Mouse (Mus musculus) ES-Bruce4 (cell line): Measurements from ENCODE around the gene Irx4. TPM values are rescaled to one million over a fixed set of nuclear protein-coding genes. Genes with fewer than 3 reads are reported as not detected.

Experiments used
- H3K27ac ChIP-seq: 2 replicates; pipeline ENCODE4 v1.5.1; 2012; ENCODE audit warnings: low read length, inconsistent platforms; ENCODE audit not compliant: insufficient read depth
- H3K27me3 ChIP-seq: 2 replicates; pipeline ENCODE4 v1.6.1; 2012; ENCODE audit warnings: mild to moderate bottlenecking, low read length, inconsistent platforms; ENCODE audit not compliant: control insufficient read depth, poor library complexity, insufficient read depth, severe bottlenecking
- H3K36me3 ChIP-seq: 2 replicates; pipeline ENCODE4 v1.6.1; 2012; ENCODE audit warnings: inconsistent platforms, mild to moderate bottlenecking, low read length, moderate library complexity; ENCODE audit not compliant: control insufficient read depth, poor library complexity, insufficient read depth, severe bottlenecking
- H3K4me1 ChIP-seq: one replicate; pipeline ENCODE4 v1.8.1; 2011; ENCODE audit warnings: low read length; ENCODE audit not compliant: control insufficient read depth, insufficient read depth
- H3K4me3 ChIP-seq: 2 replicates; pipeline ENCODE4 v1.5.1; 2011; ENCODE audit warnings: low read depth, mild to moderate bottlenecking, low read length
- H3K9ac ChIP-seq: 2 replicates; pipeline ENCODE4 v1.6.1; 2012; ENCODE audit warnings: low read depth, mild to moderate bottlenecking, inconsistent platforms; ENCODE audit not compliant: poor library complexity, severe bottlenecking
- H3K9me3 ChIP-seq: replicated peaks from 2 replicates; pipeline ENCODE4 v1.6.1; 2012; ENCODE audit warnings: mild to moderate bottlenecking, low read length, inconsistent platforms; ENCODE audit not compliant: control insufficient read depth, poor library complexity, insufficient read depth, severe bottlenecking
- CTCF ChIP-seq: IDR thresholded peaks from one replicate; pipeline ENCODE4 v1.8.1; 2011; ENCODE audit warnings: low read depth, low read length
- EP300 ChIP-seq: IDR thresholded peaks from 2 replicates; pipeline ENCODE4 v1.6.1; 2011; ENCODE audit warnings: low read depth, low read length; ENCODE audit not compliant: insufficient read depth
- POLR2A ChIP-seq: IDR thresholded peaks from one replicate; pipeline ENCODE4 v1.8.1; 2011; ENCODE audit warnings: low read length; ENCODE audit not compliant: insufficient read depth
- polyA plus RNA-seq: library from polyadenylated mRNA; stranded (reverse); fragments of >200 nt; gene quantifications from 2 replicates; pipeline ENCODE4 v1.2.4, GENCODE M21; 2011; ENCODE audit warnings: low read depth; ENCODE audit not compliant: missing spikeins, insufficient read depth, insufficient read length

Gene Irx4
- polyA plus RNA-seq, 1 experiment, result 0.49 TPM

DNA sequence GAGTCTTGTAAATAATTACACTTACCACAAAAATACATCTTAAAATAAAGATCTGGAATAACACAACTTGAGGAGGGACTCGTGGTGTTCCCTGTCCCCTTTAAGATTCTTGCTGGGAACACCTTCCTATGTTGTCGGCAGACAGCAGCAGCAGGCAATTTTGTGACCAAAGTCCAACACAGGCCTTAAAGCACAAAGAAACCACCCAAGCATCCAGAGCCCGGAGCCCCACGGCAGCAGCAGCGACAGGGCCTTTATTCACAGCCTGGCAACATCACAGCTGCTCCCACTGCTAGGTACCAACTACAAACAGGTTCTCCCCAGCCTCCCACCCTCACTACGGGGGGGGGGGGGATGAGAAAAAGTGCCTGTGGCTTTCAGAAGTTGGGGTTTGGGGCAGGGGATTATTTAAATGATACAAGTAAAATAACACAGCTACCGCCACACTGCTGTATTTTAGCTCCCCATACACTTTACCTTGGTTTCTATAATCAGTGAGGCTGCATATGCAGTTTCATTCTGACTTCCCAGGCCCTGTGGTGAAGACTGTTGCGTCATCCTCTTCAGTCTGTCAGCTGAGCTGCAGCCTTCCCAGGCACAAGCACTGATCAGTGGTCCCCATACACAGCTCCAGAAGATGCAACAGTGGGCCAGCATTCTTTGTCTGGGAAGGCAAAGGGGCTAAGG is 45.3 kb downstream of the Irx4 start:
- Histone ChIP-seq H3K27me3 (no peaks in the 10 kb centered on the region; the same call in 1 of the 2 replicates), H3K4me1 (no peaks in the 10 kb centered on the region), H3K27ac (no peak overlapping the region), H3K4me3 (no peak overlapping the region), H3K9ac (no peak overlapping the region), H3K36me3 (no peaks in the 10 kb centered on the region), H3K9me3 (no peaks in the 10 kb centered on the region)
- TF ChIP-seq CTCF (no peak), POLR2A (no peak)

DNA sequence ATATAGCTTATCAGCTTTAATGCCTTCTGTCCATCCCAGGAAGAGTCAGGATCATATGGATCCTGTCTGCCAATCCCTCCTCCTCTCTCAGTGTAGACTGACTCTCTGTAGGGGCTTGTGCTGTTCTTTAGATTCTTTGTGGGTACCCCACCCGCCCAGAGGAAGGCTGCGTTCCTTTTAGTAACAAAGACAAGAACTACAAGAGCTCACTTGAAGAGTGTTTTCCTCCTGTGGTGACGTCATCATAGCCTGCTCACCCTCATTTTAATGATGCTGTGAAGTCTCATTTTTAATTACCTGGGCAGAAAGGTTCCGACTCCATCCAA is 45.8 kb downstream of the Irx4 start:
- Histone ChIP-seq H3K9me3 (no peaks in the 10 kb centered on the region), H3K36me3 (no peaks in the 10 kb centered on the region), H3K9ac (no peak overlapping the region), H3K4me1 (no peaks in the 10 kb centered on the region), H3K27me3 (no peaks in the 10 kb centered on the region; the same call in 1 of the 2 replicates), H3K4me3 (no peak overlapping the region), H3K27ac (no peak overlapping the region)
- TF ChIP-seq EP300, result no peak
- no peak for TF ChIP-seq POLR2A
- TF ChIP-seq CTCF, result no peak

DNA sequence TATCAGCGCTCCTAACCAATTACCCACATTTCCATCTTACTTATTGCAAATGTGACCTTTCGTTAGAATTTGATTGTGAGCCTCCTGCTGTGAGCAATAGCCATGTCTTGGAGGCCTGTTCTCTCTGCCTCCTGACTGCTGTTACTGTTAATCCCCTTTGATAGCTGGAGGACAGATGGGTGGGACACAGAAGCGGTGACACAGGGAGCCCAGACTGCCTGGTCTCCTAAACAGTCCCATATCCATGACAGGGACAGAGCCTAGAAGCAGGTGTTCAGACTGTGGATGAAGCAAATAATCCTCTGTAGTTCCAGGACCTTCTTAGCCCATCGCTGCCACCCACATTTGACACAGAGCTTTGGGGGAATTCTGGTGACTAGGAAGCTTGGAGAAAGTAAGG is 46.2 kb downstream of the Irx4 start:
- Histone ChIP-seq H3K27ac (no peak overlapping the region), H3K4me1 (no peaks in the 10 kb centered on the region), H3K9ac (no peak overlapping the region), H3K4me3 (no peak overlapping the region), H3K27me3 (no peaks in the 10 kb centered on the region; the same call in 1 of the 2 replicates), H3K36me3 (no peaks in the 10 kb centered on the region), H3K9me3 (no peaks in the 10 kb centered on the region)
- TF ChIP-seq POLR2A, result no peak

DNA sequence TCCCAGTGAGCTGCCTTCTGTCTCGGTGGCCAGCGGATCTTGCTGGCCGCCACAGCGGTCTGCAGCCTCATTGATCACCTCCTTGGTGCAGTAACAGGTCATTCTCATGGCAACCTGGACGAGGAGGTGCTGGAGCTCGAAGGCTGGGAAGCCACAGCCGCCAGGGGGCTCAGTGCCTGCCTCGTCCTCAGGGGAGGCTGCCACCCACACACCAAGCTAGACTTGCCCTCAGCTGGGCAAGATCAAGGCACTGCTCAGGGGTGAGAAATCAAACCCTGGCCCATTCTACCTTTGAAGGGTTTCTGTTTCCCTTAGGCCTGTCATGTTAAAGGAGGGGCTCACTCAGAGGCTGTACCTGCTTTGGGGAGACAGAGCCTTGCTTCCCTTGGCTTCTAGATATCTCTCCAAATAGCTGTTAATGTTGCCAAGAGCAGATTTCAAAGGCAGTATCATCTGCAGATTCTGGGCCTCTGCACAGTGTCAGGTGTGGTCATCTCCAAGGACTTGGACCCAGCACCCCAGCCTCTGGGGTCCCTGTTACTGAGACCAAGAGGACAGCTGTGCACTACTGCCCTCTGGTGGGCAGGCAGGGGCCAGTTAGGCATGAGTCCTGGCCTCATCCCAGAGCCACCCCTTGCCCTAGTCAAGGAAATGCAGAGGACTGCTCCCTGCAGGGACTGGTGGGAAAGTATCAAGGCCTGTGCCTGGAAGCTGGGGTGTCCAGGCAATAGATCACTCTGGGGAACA is 50.1 kb downstream of the Irx4 start:
- Histone ChIP-seq H3K4me3 (no peak overlapping the region), H3K27ac (no peak overlapping the region), H3K4me1 (no peaks in the 10 kb centered on the region)

More for the DNA sequence above, 50.1 kb downstream of the Irx4 start:
- Histone ChIP-seq H3K36me3 (no peaks in the 10 kb centered on the region), H3K9me3 (no peaks in the 10 kb centered on the region), H3K27me3 (no peaks in the 10 kb centered on the region; the same call in 1 of the 2 replicates), H3K9ac (no peak overlapping the region)
- peak; percentile 96 for TF ChIP-seq CTCF
- TF ChIP-seq EP300, result no peak

Other genes starting within 250 kb of the Irx4 start
- 49.3 and 60.5 TPM in 2 replicates for gene Mrpl36, start 68.0 kb downstream of the Irx4 start, polyA plus RNA-seq
- gene Ndufs6, start 68.1 kb downstream of the Irx4 start, polyA plus RNA-seq, result 233 and 263 TPM in 2 replicates
- 44.8 and 52.2 TPM in 2 replicates for gene Lpcat1, start 206.7 kb downstream of the Irx4 start, polyA plus RNA-seq